Mouse (Mus musculus): ENCODE data around the gene Gsg1l.

Gsg1l gene

GRCm38 (mm10) chr7:126031598-126032364, 50.4 kb downstream of the Gsg1l start:
- DNase-seq (ENCODE audit: low spot score in 2 of 2): no peak

- DNase-seq (ENCODE audit: low spot score in 2 of 2): no peak
These were observed 54.8 kb downstream of the Gsg1l start for GRCm38 (mm10) chr7:126027410-126027809.

- DNase-seq (ENCODE audit: low spot score in 2 of 2): no peak
These were observed 55.6 kb downstream of the Gsg1l start for GRCm38 (mm10) chr7:126026600-126026999.

- DNase-seq (ENCODE audit: low spot score in 2 of 2): no peak
These were observed 62.2 kb downstream of the Gsg1l start for GRCm38 (mm10) chr7:126019966-126020365.

GRCm38 (mm10) chr7:126019321-126019720, 62.9 kb downstream of the Gsg1l start:
- no peak for DNase-seq (ENCODE audit: low spot score in 2 of 2)

GRCm38 (mm10) chr7:126017455-126017854, 64.8 kb downstream of the Gsg1l start:
- no peak for DNase-seq (ENCODE audit: low spot score in 2 of 2)

- no peak for DNase-seq (ENCODE audit: low spot score in 2 of 2)
These were observed 69.7 kb downstream of the Gsg1l start for GRCm38 (mm10) chr7:126012325-126013021.

GRCm38 (mm10) chr7:126008789-126009148, 73.4 kb downstream of the Gsg1l start:
- no peak for DNase-seq (ENCODE audit: low spot score in 2 of 2)

- no peak for DNase-seq (ENCODE audit: low spot score in 2 of 2)
These were observed 73.9 kb downstream of the Gsg1l start for GRCm38 (mm10) chr7:126008139-126008788.

- no peak for DNase-seq (ENCODE audit: low spot score in 2 of 2)
These were observed 74.9 kb downstream of the Gsg1l start for GRCm38 (mm10) chr7:126007132-126007910.

- DNase-seq (ENCODE audit: low spot score in 2 of 2): no peak
These were observed 76.9 kb downstream of the Gsg1l start for GRCm38 (mm10) chr7:126005274-126005673.

GRCm38 (mm10) chr7:126001683-126002082, 80.5 kb downstream of the Gsg1l start:
- DNase-seq (ENCODE audit: low spot score in 2 of 2): no peak

GRCm38 (mm10) chr7:125999921-126000320, 82.3 kb downstream of the Gsg1l start:
- DNase-seq (ENCODE audit: low spot score in 2 of 2): no peak

GRCm38 (mm10) chr7:125996151-125996550, 86.1 kb downstream of the Gsg1l start:
- DNase-seq (ENCODE audit: low spot score in 2 of 2): no peak

- no peak for DNase-seq (ENCODE audit: low spot score in 2 of 2)
These were observed 89.8 kb downstream of the Gsg1l start for GRCm38 (mm10) chr7:125992356-125992891.

- DNase-seq (ENCODE audit: low spot score in 2 of 2): no peak
These were observed 90.4 kb downstream of the Gsg1l start for GRCm38 (mm10) chr7:125991846-125992245.

- DNase-seq (ENCODE audit: low spot score in 2 of 2): no peak
These were observed 92.2 kb downstream of the Gsg1l start for GRCm38 (mm10) chr7:125989969-125990368.

GRCm38 (mm10) chr7:125989489-125989888, 92.7 kb downstream of the Gsg1l start:
- DNase-seq (ENCODE audit: low spot score in 2 of 2): no peak

GRCm38 (mm10) chr7:125988326-125988725, 93.9 kb downstream of the Gsg1l start:
- DNase-seq (ENCODE audit: low spot score in 2 of 2): no peak

GRCm38 (mm10) chr7:125987117-125987516, 95.1 kb downstream of the Gsg1l start:
- DNase-seq (ENCODE audit: low spot score in 2 of 2): no peak

- DNase-seq (ENCODE audit: low spot score in 2 of 2): no peak
These were observed 96.6 kb downstream of the Gsg1l start for GRCm38 (mm10) chr7:125985565-125985964.

Measured in spleen, postnatal 4 days (tissue).